Mouse (Mus musculus) layer of hippocampus, postnatal 36 days (tissue): Measurements from ENCODE around the gene Nup210. TPM values are rescaled to one million over a fixed set of nuclear protein-coding genes. Genes with fewer than 3 reads are reported as not detected.

Experiments
- total RNA-seq, 2 experiments: library from RNA; stranded (reverse); gene quantifications; 2 replicates each; pipeline ENCODE4 v1.2.3; 2021

Nup210 gene
- total RNA-seq, 2 experiments from 2014 or later, result 19.1 to 24.7 TPM

Other genes with a start within 250 kb of the Nup210 start
- gene Iqsec1, start 128.1 kb downstream of the Nup210 start, total RNA-seq, result 100 to 1,000 TPM; 243 to 261 TPM
- gene Hdac11, start 39.8 kb upstream of the Nup210 start, total RNA-seq, result 100 to 1,000 TPM; 143 to 159 TPM
- gene Fbln2, start 95.6 kb upstream of the Nup210 start, total RNA-seq, result 10 to 100 TPM in 1 of 2 experiments, 1 to 10 TPM in 1; 9.3 to 10.3 TPM